Mouse (Mus musculus) forebrain, embryonic 11.5 days (tissue): Measurements from ENCODE around the gene Smpd1. TPM values are rescaled to one million over a fixed set of nuclear protein-coding genes. Genes with fewer than 3 reads are reported as not detected.

Source experiments
- ATAC-seq: fragments of 200-750 bp; cut with Nextera tagmentation; replicated peaks from 2 replicates; pipeline ENCODE4 v1.8.0; 2017; ENCODE audit warnings: moderate TSS enrichment; ENCODE audit not compliant: low FRiP score
- DNase-seq: peaks from one replicate; pipeline ENCODE4 v3.0.0-alpha.2; 2017; ENCODE audit warnings: low spot score
- H3K27ac ChIP-seq: fragments of 300-500 bp; sonication (generic); 2 replicates; pipeline ENCODE4 v1.5.1; 2014; ENCODE audit warnings: low read depth, low read length
- H3K27me3 ChIP-seq: fragments of 300-500 bp; sonication (generic); 2 replicates; pipeline ENCODE4 v1.6.1; 2014; ENCODE audit warnings: mild to moderate bottlenecking, low read length, mixed read lengths; ENCODE audit not compliant: control insufficient read depth, insufficient read depth
- H3K36me3 ChIP-seq: fragments of 300-500 bp; sonication (generic); 2 replicates; pipeline ENCODE4 v1.6.1; 2014; ENCODE audit warnings: mild to moderate bottlenecking, low read length, moderate library complexity, mixed read lengths; ENCODE audit not compliant: control insufficient read depth, insufficient read depth
- H3K4me1 ChIP-seq: fragments of 300-500 bp; sonication (generic); replicated peaks from 2 replicates; pipeline ENCODE4 v1.6.1; 2014; ENCODE audit warnings: low read length, mixed read lengths; ENCODE audit not compliant: control insufficient read depth, insufficient read depth
- H3K4me2 ChIP-seq: fragments of 300-500 bp; sonication (generic); 2 replicates; pipeline ENCODE4 v1.6.1; 2014; ENCODE audit warnings: low read depth, mild to moderate bottlenecking, low read length, moderate library complexity, mixed read lengths; ENCODE audit not compliant: severe bottlenecking
- H3K4me3 ChIP-seq: fragments of 300-500 bp; sonication (generic); 2 replicates; pipeline ENCODE4 v1.5.1; 2014; ENCODE audit warnings: low read depth, low read length
- H3K9ac ChIP-seq: fragments of 300-500 bp; sonication (generic); 2 replicates; pipeline ENCODE4 v1.6.1; 2014; ENCODE audit warnings: low read length
- H3K9me3 ChIP-seq: fragments of 300-500 bp; sonication (generic); 2 replicates; pipeline ENCODE4 v1.6.1; 2016; ENCODE audit warnings: low read length, mixed read lengths; ENCODE audit not compliant: control insufficient read depth
- WGBS: fragments of 180-500 bp; shearing (Covaris S2); extraction: QIAGEN DNeasy Blood & Tissue Kit; methylation state at CpG from one replicate; pipeline ENCODE4 v1.1.7; 2014; 5-methylcytosine and 5-hydroxymethylcytosine counted together
- polyA plus RNA-seq: library from polyadenylated mRNA; unstranded; fragments of >200 nt; fragmentation: Nextera tagmentation; extraction: Ambion mirVana; gene quantifications from 2 replicates; pipeline ENCODE4 v1.2.1, GENCODE M21; 2014

Gene Smpd1
- polyA plus RNA-seq, 1 experiment from 2014 or later = 35.1 TPM

- Histone ChIP-seq H3K27ac (no peak overlapping the region), H3K4me3 (peak overlapping the region; percentile 42), H3K4me2 (peak overlapping the region; percentile 85), H3K36me3 (no peaks in the 10 kb centered on the region; the same call in 1 of the 2 replicates), H3K4me1 (0 out of 2 replicates have a peak, but pooled peaks cover 4% of the 10 kb centered on the region), H3K9me3 (no peaks in the 10 kb centered on the region), H3K27me3 (no peaks in the 10 kb centered on the region), H3K9ac (peak overlapping the region; percentile 48)
- 32% methylated on average over 26 of the region's 27 CpGs for WGBS
- DNase-seq (no peak), ATAC-seq (peak; percentile 32; the same call in 1 of the 2 replicates)
Measured at GRCm38 (mm10) chr7:105553456-105554211, 526 bp upstream of the Smpd1 start.

- H3K4me1 ChIP-seq = 0 out of 2 replicates have a peak, but pooled peaks cover 4% of the 10 kb centered on the region
- H3K27me3 ChIP-seq = no peaks in the 10 kb centered on the region
- DNase-seq (no peak), ATAC-seq (no peak)
- H3K36me3 ChIP-seq = no peaks in the 10 kb centered on the region; the same call in 1 of the 2 replicates
- H3K4me2 ChIP-seq = no peak overlapping the region
- H3K27ac ChIP-seq = no peak overlapping the region
- WGBS = 87% methylated on average over 10 of the region's 10 CpGs
- no peak overlapping the region for H3K4me3 ChIP-seq
- H3K9me3 ChIP-seq = no peaks in the 10 kb centered on the region
- H3K9ac ChIP-seq = no peak overlapping the region
Measured at GRCm38 (mm10) chr7:105555571-105555970, 1.4 kb downstream of the Smpd1 start.

- Histone ChIP-seq H3K27ac (no peak overlapping the region), H3K4me3 (no peak overlapping the region), H3K36me3 (no peaks in the 10 kb centered on the region; the same call in 1 of the 2 replicates), H3K9ac (no peak overlapping the region), H3K9me3 (no peaks in the 10 kb centered on the region), H3K4me2 (no peak overlapping the region), H3K27me3 (no peaks in the 10 kb centered on the region), H3K4me1 (0 out of 2 replicates have a peak, but pooled peaks cover 4% of the 10 kb centered on the region)
- ATAC-seq (no peak), DNase-seq (no peak)
- 88% methylated on average over 8 of the region's 8 CpGs for WGBS
Measured at GRCm38 (mm10) chr7:105556406-105556805, 2.2 kb downstream of the Smpd1 start.

- Histone ChIP-seq H3K27ac (no peak overlapping the region), H3K4me1 (0 out of 2 replicates have a peak, but pooled peaks cover 4% of the 10 kb centered on the region), H3K4me2 (no peak overlapping the region), H3K36me3 (no peaks in the 10 kb centered on the region; the same call in 1 of the 2 replicates), H3K4me3 (no peak overlapping the region), H3K9ac (no peak overlapping the region), H3K27me3 (no peaks in the 10 kb centered on the region), H3K9me3 (no peaks in the 10 kb centered on the region)
- 84% methylated on average over 11 of the region's 11 CpGs for WGBS
- DNase-seq = no peak
- no peak for ATAC-seq
Measured at GRCm38 (mm10) chr7:105557671-105558070, 3.5 kb downstream of the Smpd1 start.

- Histone ChIP-seq H3K4me1 (0 out of 2 replicates have a peak, but pooled peaks cover 4% of the 10 kb centered on the region), H3K27me3 (no peaks in the 10 kb centered on the region), H3K4me3 (no peak overlapping the region), H3K9me3 (no peaks in the 10 kb centered on the region), H3K9ac (no peak overlapping the region), H3K4me2 (no peak overlapping the region), H3K36me3 (no peaks in the 10 kb centered on the region; the same call in 1 of the 2 replicates), H3K27ac (no peak overlapping the region)
- 90% methylated on average over 9 of the region's 9 CpGs for WGBS
- ATAC-seq (no peak), DNase-seq (no peak)
Measured at GRCm38 (mm10) chr7:105559016-105559415, 4.9 kb downstream of the Smpd1 start.

- H3K27ac ChIP-seq = no peak overlapping the region
- ATAC-seq (no peak), DNase-seq (no peak)
- no peaks in the 10 kb centered on the region; the same call in 1 of the 2 replicates for H3K36me3 ChIP-seq
- H3K4me1 ChIP-seq = no peaks in the 10 kb centered on the region
- WGBS = 91% methylated on average over 3 of the region's 3 CpGs
- no peak overlapping the region for H3K4me3 ChIP-seq
- no peaks in the 10 kb centered on the region for H3K27me3 ChIP-seq
- H3K9me3 ChIP-seq = no peaks in the 10 kb centered on the region
- H3K9ac ChIP-seq = no peak overlapping the region
- H3K4me2 ChIP-seq = no peak overlapping the region
Measured at GRCm38 (mm10) chr7:105562317-105562716, 8.2 kb downstream of the Smpd1 start.

- DNase-seq (no peak), ATAC-seq (no peak)
- no peaks in the 10 kb centered on the region for H3K9me3 ChIP-seq
- H3K36me3 ChIP-seq = no peaks in the 10 kb centered on the region; the same call in 1 of the 2 replicates
- H3K27me3 ChIP-seq = no peaks in the 10 kb centered on the region
- no peak overlapping the region for H3K9ac ChIP-seq
- H3K4me3 ChIP-seq = no peak overlapping the region
- WGBS = 87% methylated on average over 3 of the region's 3 CpGs
- H3K4me1 ChIP-seq = no peaks in the 10 kb centered on the region
- H3K27ac ChIP-seq = no peak overlapping the region
- H3K4me2 ChIP-seq = no peak overlapping the region
Measured at GRCm38 (mm10) chr7:105563367-105563766, 9.2 kb downstream of the Smpd1 start.

- H3K27me3 ChIP-seq = no peaks in the 10 kb centered on the region
- no peaks in the 10 kb centered on the region; the same call in 1 of the 2 replicates for H3K36me3 ChIP-seq
- DNase-seq = no peak
- H3K4me3 ChIP-seq = no peak overlapping the region
- 88% methylated on average over 17 of the region's 17 CpGs for WGBS
- no peak overlapping the region for H3K27ac ChIP-seq
- ATAC-seq = no peak
- H3K9ac ChIP-seq = no peak overlapping the region
- H3K4me2 ChIP-seq = no peak overlapping the region
- peaks cover 14% of the 10 kb centered on the region for H3K4me1 ChIP-seq
- H3K9me3 ChIP-seq = no peaks in the 10 kb centered on the region
Measured at GRCm38 (mm10) chr7:105565071-105565836, 11.1 kb downstream of the Smpd1 start.
